In the genomic region with DNA sequence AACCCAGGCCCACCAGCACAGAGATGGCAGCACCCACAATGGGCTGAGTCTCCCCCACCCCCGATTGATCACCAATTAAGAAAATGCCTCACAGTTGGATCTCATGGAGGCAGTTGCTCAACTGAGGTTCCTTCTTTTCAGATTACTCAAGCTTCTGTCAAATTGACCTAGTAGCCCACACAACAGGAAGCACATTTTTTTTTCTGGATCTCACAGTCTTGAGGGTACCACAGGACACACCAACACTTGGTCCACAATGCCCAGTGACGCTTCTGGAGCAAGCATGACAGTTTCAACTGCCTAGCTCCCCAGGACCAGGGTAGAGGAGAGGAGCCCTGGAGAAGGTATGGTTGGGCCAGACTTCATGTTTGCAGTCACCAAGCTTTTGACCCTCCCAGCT, we compare ENCODE assay signal across 25 mouse cellular contexts. TPM values are rescaled to one million over a fixed set of nuclear protein-coding genes. Genes with fewer than 3 reads are reported as not detected.
DNase-seq lines count a peak whose midpoint lies in the region; ATAC-seq lines count a peak whose summit lies in the region.
"Had no signal": no experiment of that assay in that cellular context is flagged by ENCODE, and none has a peak within 500 bp of the region (broad histone marks: within the 10 kb centered on the region; RNA-seq: fewer than 3 reads in every experiment).

No protein-coding gene starts in this region.

- H3K4me3 ChIP-seq in forebrain, embryonic 11.5 days (ENCODE audit: low read depth, low read length), result no peak overlapping the region
- H3K4me3 ChIP-seq in forebrain, embryonic 14.5 days (ENCODE audit: low read depth, low read length), result no peak overlapping the region
- no peak overlapping the region for H3K4me3 ChIP-seq in liver, embryonic 16.5 days (ENCODE audit: low read depth, low read length)
- H3K4me3 ChIP-seq in liver, embryonic 12.5 days, result no peak overlapping the region
- H3K4me3 ChIP-seq: embryonic facial prominence, embryonic 12.5 days; forebrain, embryonic 13.5 days; heart, embryonic 10.5 days; heart, embryonic 15.5 days; hindbrain, embryonic 10.5 days had no signal

- H3K9me3 ChIP-seq in forebrain, embryonic 11.5 days (ENCODE audit: control insufficient read depth, low read length), result no peaks in the 10 kb centered on the region
- H3K9me3 ChIP-seq in forebrain, embryonic 14.5 days (replicated peaks; ENCODE audit: control insufficient read depth, low read length), result no peaks in the 10 kb centered on the region
- no peaks in the 10 kb centered on the region for H3K9me3 ChIP-seq in liver, embryonic 16.5 days (replicated peaks; ENCODE audit: control insufficient read depth, low read length)
- H3K9me3 ChIP-seq in liver, embryonic 12.5 days (replicated peaks), result no peaks in the 10 kb centered on the region
- H3K9me3 ChIP-seq: embryonic facial prominence, embryonic 12.5 days; forebrain, embryonic 13.5 days; heart, embryonic 10.5 days; heart, embryonic 15.5 days; hindbrain, embryonic 10.5 days had no signal

- no peak overlapping the region for H3K27ac ChIP-seq in forebrain, embryonic 11.5 days (ENCODE audit: low read depth, low read length)
- H3K27ac ChIP-seq in forebrain, embryonic 14.5 days (ENCODE audit: low read depth, low read length), result no peak overlapping the region
- H3K27ac ChIP-seq in liver, embryonic 16.5 days (ENCODE audit: low read length), result no peak overlapping the region
- no peak overlapping the region for H3K27ac ChIP-seq in liver, embryonic 12.5 days
- H3K27ac ChIP-seq: embryonic facial prominence, embryonic 12.5 days; forebrain, embryonic 13.5 days; heart, embryonic 10.5 days; heart, embryonic 15.5 days; hindbrain, embryonic 10.5 days had no signal

- WGBS in forebrain, embryonic 11.5 days, result 71% methylated on average over 2 of the region's 2 CpGs
- WGBS in forebrain, embryonic 14.5 days, result 72% methylated on average over 2 of the region's 2 CpGs
- WGBS in liver, embryonic 16.5 days (ENCODE audit: insufficient replicate concordance), result 42% methylated on average over 2 of the region's 2 CpGs
- WGBS in liver, embryonic 12.5 days (ENCODE audit: insufficient replicate concordance), result 47% methylated on average over 2 of the region's 2 CpGs

- peaks cover 4% of the 10 kb centered on the region; the same call in 1 of the 2 replicates for H3K27me3 ChIP-seq in forebrain, embryonic 11.5 days (ENCODE audit: control insufficient read depth, insufficient read depth, low read length)
- H3K27me3 ChIP-seq in forebrain, embryonic 14.5 days (replicated peaks; ENCODE audit: control insufficient read depth, insufficient read depth, low read length), result no peaks in the 10 kb centered on the region
- H3K27me3 ChIP-seq in liver, embryonic 16.5 days (ENCODE audit: control insufficient read depth, insufficient read depth, low read depth, low read length), result peaks cover 37% of the 10 kb centered on the region
- peaks cover 64% of the 10 kb centered on the region for H3K27me3 ChIP-seq in liver, embryonic 12.5 days (replicated peaks)
- H3K27me3 ChIP-seq: CH12.LX; forebrain, embryonic 13.5 days had no signal

- H3K36me3 ChIP-seq in forebrain, embryonic 11.5 days (ENCODE audit: control insufficient read depth, insufficient read depth, low read length), result no peaks in the 10 kb centered on the region
- H3K36me3 ChIP-seq in forebrain, embryonic 14.5 days (ENCODE audit: control insufficient read depth, insufficient read depth, low read length), result no peaks in the 10 kb centered on the region
- no peaks in the 10 kb centered on the region for H3K36me3 ChIP-seq in liver, embryonic 16.5 days (ENCODE audit: control insufficient read depth, insufficient read depth)
- no peaks in the 10 kb centered on the region for H3K36me3 ChIP-seq in liver, embryonic 12.5 days
- H3K36me3 ChIP-seq: embryonic facial prominence, embryonic 12.5 days; heart, embryonic 10.5 days; heart, embryonic 15.5 days; hindbrain, embryonic 10.5 days had no signal

- H3K4me2 ChIP-seq in forebrain, embryonic 11.5 days (ENCODE audit: low read depth, low read length, severe bottlenecking), result no peak overlapping the region
- no peak overlapping the region for H3K4me2 ChIP-seq in forebrain, embryonic 14.5 days (ENCODE audit: low read length)
- no peak overlapping the region for H3K4me2 ChIP-seq in liver, embryonic 16.5 days (ENCODE audit: low read depth, low read length)
- H3K4me2 ChIP-seq in liver, embryonic 12.5 days, result no peak overlapping the region
- H3K4me2 ChIP-seq: embryonic facial prominence, embryonic 12.5 days; forebrain, embryonic 13.5 days; heart, embryonic 15.5 days had no signal

- no peak overlapping the region for H3K9ac ChIP-seq in forebrain, embryonic 11.5 days (ENCODE audit: low read length)
- H3K9ac ChIP-seq in forebrain, embryonic 14.5 days (ENCODE audit: low read length), result no peak overlapping the region
- H3K9ac ChIP-seq in liver, embryonic 16.5 days (ENCODE audit: low read depth, low read length), result no peak overlapping the region
- no peak overlapping the region for H3K9ac ChIP-seq in liver, embryonic 12.5 days
- H3K9ac ChIP-seq: embryonic facial prominence, embryonic 12.5 days; forebrain, embryonic 13.5 days; heart, embryonic 15.5 days had no signal

- ATAC-seq in forebrain, embryonic 11.5 days (replicated peaks; ENCODE audit: low FRiP score), result no peak
- ATAC-seq in forebrain, embryonic 14.5 days, result no peak
- ATAC-seq in liver, embryonic 16.5 days (ENCODE audit: low read depth), result peak; percentile 51
- ATAC-seq in liver, embryonic 12.5 days, result no peak
- peak; percentile 29 to 59; a peak in 1 of 4 replicates for ATAC-seq in hematopoietic stem cell, adult 5-6 weeks (replicated peaks in 1 of 2; ENCODE audit: insufficient read depth in 1 of 2, low FRiP score in 2 of 2, low TSS enrichment in 1 of 2, low read depth in 1 of 2, poor library complexity in 2 of 2, severe bottlenecking in 2 of 2)
- peak; percentile 89 for ATAC-seq in megakaryocyte progenitor cell, adult 5-6 weeks (replicated peaks; ENCODE audit: poor library complexity)
- ATAC-seq in erythroid progenitor cell, adult 5-6 weeks (replicated peaks; ENCODE audit: low FRiP score, poor library complexity, severe bottlenecking), result no peak
- ATAC-seq: activated CD4-positive, CD25-positive, alpha-beta regulatory T cell, adult 4 months; forebrain, embryonic 13.5 days; hindbrain, embryonic 16.5 days; inflammation-experienced regulatory T-cells, adult 6 months; Patski had no signal

- DNase-seq in forebrain, embryonic 11.5 days (ENCODE audit: low spot score), result peak; percentile 20
- no peak for DNase-seq in forebrain, embryonic 14.5 days (ENCODE audit: low spot score)
- no peak for DNase-seq in embryo, embryonic 9.5 days (ENCODE audit: extremely low spot score)
- DNase-seq: adrenal gland, postnatal 14 days; cerebellum, adult 18-20 months; cerebellum, adult 9-11 months; embryo, embryonic 11 days; gastrocnemius, postnatal 36 days; heart, adult 18-20 months; heart, postnatal 14 days had no signal

- H3K4me1 ChIP-seq in forebrain, embryonic 11.5 days (replicated peaks; ENCODE audit: control insufficient read depth, insufficient read depth, low read length), result 0 out of 2 replicates have a peak, but pooled peaks cover 2% of the 10 kb centered on the region
- H3K4me1 ChIP-seq in forebrain, embryonic 14.5 days (ENCODE audit: control insufficient read depth, insufficient read depth, low read length), result peaks cover 5% of the 10 kb centered on the region; the same call in 1 of the 2 replicates
- no peaks in the 10 kb centered on the region; the same call in 1 of the 2 replicates for H3K4me1 ChIP-seq in liver, embryonic 16.5 days (ENCODE audit: control insufficient read depth, low read depth, low read length)
- H3K4me1 ChIP-seq in liver, embryonic 12.5 days, result 0 out of 2 replicates have a peak, but pooled peaks cover 9% of the 10 kb centered on the region

RNA-seq across cellular contexts. Expression of gene Ksr2, which starts 3.6 kb away (rescaled TPM):
- polyA plus RNA-seq in forebrain, embryonic 11.5 days (2014; fragmentation: Nextera tagmentation; extraction: Ambion mirVana), result 1.2 and 1.9 TPM in 2 replicates
- 1.4 and 2.7 TPM in 2 replicates for polyA plus RNA-seq in forebrain, embryonic 14.5 days (2014; fragmentation: Nextera tagmentation; extraction: Ambion mirVana)
- 0.05 and 0.06 TPM in 2 replicates for polyA plus RNA-seq in liver, embryonic 16.5 days (2015; fragmentation: Nextera tagmentation; extraction: Ambion mirVana)
- polyA plus RNA-seq in liver, embryonic 12.5 days (2016; fragmentation: Nextera tagmentation; extraction: Ambion mirVana), result 0.02 TPM in 1 of 2 replicates, not detected in the other
- 0.19 and 0.25 TPM in 2 replicates for total RNA-seq in hematopoietic stem cell, adult 5-6 weeks (2017)
- total RNA-seq in megakaryocyte progenitor cell, adult 5-6 weeks (2015), result 0.25 and 0.27 TPM in 2 replicates
- 0.03 and 0.17 TPM in 2 replicates for total RNA-seq in megakaryocyte progenitor cell, adult 5-6 weeks (2017)
- under 0.01 and 0.36 TPM in 2 replicates for total RNA-seq in erythroid progenitor cell, adult 5-6 weeks (2015; ENCODE audit: low replicate concordance)
- total RNA-seq in erythroid progenitor cell, adult 5-6 weeks (2017; ENCODE audit: low replicate concordance), result not detected in 2 replicates
- polyA plus RNA-seq: Patski had no signal

RNA-seq across cellular contexts. Expression of gene Rfc5, which starts 28.6 kb away (rescaled TPM):
- 117 and 123 TPM in 2 replicates for polyA plus RNA-seq in forebrain, embryonic 11.5 days (2014; fragmentation: Nextera tagmentation; extraction: Ambion mirVana)
- polyA plus RNA-seq in forebrain, embryonic 14.5 days (2014; fragmentation: Nextera tagmentation; extraction: Ambion mirVana), result 47.6 and 54.7 TPM in 2 replicates
- 44.3 and 46.6 TPM in 2 replicates for polyA plus RNA-seq in liver, embryonic 16.5 days (2015; fragmentation: Nextera tagmentation; extraction: Ambion mirVana)
- polyA plus RNA-seq in liver, embryonic 12.5 days (2016; fragmentation: Nextera tagmentation; extraction: Ambion mirVana), result 83.6 and 88.5 TPM in 2 replicates
- total RNA-seq in hematopoietic stem cell, adult 5-6 weeks (2017), result 47.2 and 49.0 TPM in 2 replicates
- total RNA-seq in megakaryocyte progenitor cell, adult 5-6 weeks (2015), result 53.9 and 61.7 TPM in 2 replicates
- 53.1 and 60.4 TPM in 2 replicates for total RNA-seq in megakaryocyte progenitor cell, adult 5-6 weeks (2017)
- total RNA-seq in erythroid progenitor cell, adult 5-6 weeks (2015; ENCODE audit: low replicate concordance), result 26.4 and 28.8 TPM in 2 replicates
- 30.8 and 54.1 TPM in 2 replicates for total RNA-seq in erythroid progenitor cell, adult 5-6 weeks (2017; ENCODE audit: low replicate concordance)

Comparison
In these comparisons a context has a peak if more than half of its experiments do, and no peak if none do; other contexts are left out.
1. ATAC-seq: peak in liver, embryonic 16.5 days (single experiment), hematopoietic stem cell, adult 5-6 weeks (2 of 2) and megakaryocyte progenitor cell, adult 5-6 weeks (single experiment); none in forebrain, embryonic 11.5 days (single experiment), forebrain, embryonic 14.5 days (single experiment), liver, embryonic 12.5 days (single experiment) and erythroid progenitor cell, adult 5-6 weeks (single experiment).